Mouse (Mus musculus) embryonic fibroblast, embryonic 13.5 days (primary cell): ENCODE data around the gene Ccr10.

Experiments
- CTCF ChIP-seq: IDR thresholded peaks from 2 replicates; pipeline ENCODE4 v1.5.1; 2011; ENCODE audit warnings: mild to moderate bottlenecking, control low read depth, low read length, moderate library complexity, borderline replicate concordance; ENCODE audit not compliant: insufficient read depth
- POLR2A ChIP-seq: IDR thresholded peaks from 2 replicates; pipeline ENCODE4 v1.6.1; 2011; ENCODE audit warnings: low read depth, mild to moderate bottlenecking, control low read depth, low read length, moderate library complexity

DNA sequence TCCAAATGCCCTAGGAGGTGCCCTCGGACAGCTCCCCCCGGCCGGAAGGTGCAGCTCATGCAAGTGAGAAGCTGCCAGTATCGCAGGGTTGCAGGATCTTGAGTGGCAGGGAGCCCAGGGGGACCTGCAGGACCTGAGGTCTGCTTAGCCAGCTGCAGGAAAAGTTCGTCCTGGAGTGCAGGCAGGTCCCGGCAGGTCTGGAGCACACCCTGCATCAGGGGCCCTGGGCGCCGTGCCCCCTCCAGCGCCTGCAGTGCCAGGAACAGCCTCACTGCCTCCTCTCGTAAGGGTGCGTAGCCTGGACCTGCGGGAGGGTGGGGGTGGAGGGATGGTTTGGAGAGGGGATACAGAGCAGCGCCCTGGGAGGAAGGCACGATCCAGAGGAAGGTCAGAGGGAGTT lies 8.9 kb downstream of the Ccr10 start:
- TF ChIP-seq CTCF (no peak), POLR2A (no peak)
